Mouse (Mus musculus): ENCODE measurements at regions not wholly inside any gene's neighbourhood (a gene's known extent, or its start where the extent isn't known, plus 50 kb on each side); places are given as distances from the start of the nearest gene placed in this dataset.
"Not testable (repeated sequence)": the region's sequence is repeated elsewhere in the genome, so short reads cannot be mapped to it uniquely, and the experiment has no call there.

DNA sequence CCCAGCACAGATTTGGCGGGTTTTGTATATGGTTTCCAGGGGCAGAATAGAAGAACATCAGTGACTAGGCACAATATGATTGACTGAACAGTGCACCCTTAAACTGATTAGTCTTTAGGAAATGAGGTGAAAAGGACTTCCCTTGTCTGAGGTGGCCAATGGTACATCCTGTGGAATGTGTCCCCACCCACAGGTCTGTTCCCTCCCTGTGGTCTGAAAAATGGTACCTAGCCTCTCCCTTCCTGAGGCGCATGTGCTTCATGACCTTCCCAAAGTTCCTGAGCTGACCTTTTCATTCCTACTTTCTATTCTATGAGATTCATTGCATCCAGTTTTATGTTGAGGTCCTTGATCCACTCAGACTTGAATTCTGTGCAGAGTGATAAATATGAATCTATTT is 76.0 kb downstream of the Zfp97 start:
- not testable (repeated sequence) for DNase-seq

DNA sequence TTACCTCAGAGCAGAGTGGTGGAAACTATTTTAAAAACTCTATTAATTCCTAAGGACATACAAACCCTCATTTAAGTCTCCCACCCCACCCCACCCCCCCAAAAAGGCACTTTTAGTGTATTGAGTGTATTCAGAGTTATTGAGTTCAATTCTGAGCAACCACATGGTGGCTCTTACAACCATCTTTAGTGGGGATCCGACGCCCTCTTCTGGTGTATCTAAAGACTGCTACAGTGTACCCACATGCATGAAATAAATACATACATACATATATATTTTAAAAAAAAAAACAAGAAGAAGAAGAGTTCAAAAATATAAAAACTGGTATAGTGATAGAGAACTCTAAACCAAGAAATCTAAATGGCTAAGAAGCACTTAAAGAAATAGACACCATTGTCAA is 107.9 kb downstream of the Zfp97 start:
- no peak for DNase-seq

DNA sequence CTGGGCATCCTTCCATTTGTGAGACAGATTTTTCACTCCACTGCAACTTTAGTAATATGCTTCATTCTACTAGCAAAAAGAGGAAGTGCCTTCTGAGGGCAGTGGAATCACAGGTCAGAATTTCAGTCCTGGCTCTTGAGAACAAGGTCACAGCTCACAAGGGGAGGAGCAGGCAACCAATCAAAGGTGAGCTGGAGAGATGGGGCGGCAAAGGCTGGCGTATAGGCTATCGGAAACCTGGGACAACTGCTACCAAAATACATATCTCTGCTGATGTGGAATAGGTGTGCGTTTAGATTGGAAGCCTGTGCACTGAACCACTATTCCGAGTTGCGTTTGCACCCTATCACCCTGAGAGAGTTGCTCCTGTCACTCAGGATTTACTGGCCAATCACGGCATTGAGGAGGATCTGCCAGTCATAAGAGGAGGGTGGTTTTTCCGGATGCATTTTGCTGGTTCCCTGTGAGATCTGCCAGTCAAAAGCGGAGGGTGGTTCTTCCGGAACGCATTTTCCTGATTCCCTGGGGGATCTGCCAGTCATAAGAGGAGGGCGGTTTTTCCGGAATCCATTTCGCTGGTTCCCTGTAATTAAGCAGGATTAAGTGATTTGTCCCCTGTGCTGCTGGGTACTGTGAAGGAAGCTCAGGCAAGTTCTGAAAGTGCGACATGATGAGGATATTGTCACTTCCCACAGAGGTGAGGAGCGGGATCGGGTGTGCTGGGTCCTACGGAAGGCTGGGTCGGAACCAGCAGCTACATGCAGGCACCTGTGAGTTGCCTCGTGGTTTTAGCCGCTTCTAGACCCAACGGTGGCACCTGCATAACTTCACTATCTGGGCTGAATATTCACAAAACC is 113.3 kb downstream of the Zfp97 start:
- peak; percentile 94 to 96 for DNase-seq

DNA sequence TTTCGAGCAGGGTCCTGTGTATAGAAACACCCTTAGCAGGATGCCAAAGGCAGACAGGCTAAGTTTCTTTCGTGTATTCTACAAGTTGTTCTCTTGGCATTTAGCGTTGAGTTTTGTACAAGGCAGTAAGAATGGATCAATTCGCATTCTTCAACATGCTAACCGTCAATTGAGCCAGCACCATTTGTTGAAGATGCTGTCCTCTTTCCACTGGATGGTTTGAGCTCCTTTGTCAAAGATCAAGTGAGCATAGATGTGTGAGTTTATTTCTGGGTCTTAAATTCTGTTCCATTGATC is 113.9 kb downstream of the Zfp97 start:
- DNase-seq = not testable (repeated sequence)
